Mouse (Mus musculus): ENCODE data around the gene AL607142.1.

The AL607142.1 gene

GRCm38 (mm10) chr4:120058794-120059193, 6.0 kb upstream of the AL607142.1 start:
- H3K36me3 ChIP-seq (ENCODE audit: insufficient read depth, low read length): no peaks in the 10 kb centered on the region
- H3K9me3 ChIP-seq (ENCODE audit: low read length): no peaks in the 10 kb centered on the region
- H3K27me3 ChIP-seq (ENCODE audit: insufficient read depth, low read length): peaks cover 17% of the 10 kb centered on the region
- no peak for TF ChIP-seq POU5F1 (IDR thresholded peaks at IDR 0.05; ENCODE audit: borderline replicate concordance, low read length)
- TF ChIP-seq CTCF (conservative IDR thresholded peaks at IDR 0.05; ENCODE audit: low read length): no peak
- TF ChIP-seq NANOG (IDR thresholded peaks at IDR 0.05; ENCODE audit: borderline replicate concordance, low read length): no peak
- H3K4me3 ChIP-seq (replicated peaks; ENCODE audit: low read length): no peak overlapping the region
- H3K4me1 ChIP-seq (replicated peaks; ENCODE audit: low read depth, low read length): peaks cover 4% of the 10 kb centered on the region; the same call in 1 of the 2 replicates

- no peaks in the 10 kb centered on the region for H3K36me3 ChIP-seq (ENCODE audit: insufficient read depth, low read length)
- peaks cover 17% of the 10 kb centered on the region for H3K27me3 ChIP-seq (ENCODE audit: insufficient read depth, low read length)
- H3K9me3 ChIP-seq (ENCODE audit: low read length): no peaks in the 10 kb centered on the region
- H3K4me1 ChIP-seq (replicated peaks; ENCODE audit: low read depth, low read length): peaks cover 4% of the 10 kb centered on the region; the same call in 1 of the 2 replicates
- TF ChIP-seq POU5F1 (IDR thresholded peaks at IDR 0.05; ENCODE audit: borderline replicate concordance, low read length): no peak
- TF ChIP-seq NANOG (IDR thresholded peaks at IDR 0.05; ENCODE audit: borderline replicate concordance, low read length): no peak
- TF ChIP-seq CTCF (conservative IDR thresholded peaks at IDR 0.05; ENCODE audit: low read length): no peak
- no peak overlapping the region for H3K4me3 ChIP-seq (replicated peaks; ENCODE audit: low read length)
Measured at GRCm38 (mm10) chr4:120061727-120062126, 3.1 kb upstream of the AL607142.1 start.

- H3K27me3 ChIP-seq (ENCODE audit: insufficient read depth, low read length): peaks cover 17% of the 10 kb centered on the region
- no peaks in the 10 kb centered on the region for H3K9me3 ChIP-seq (ENCODE audit: low read length)
- H3K36me3 ChIP-seq (ENCODE audit: insufficient read depth, low read length): no peaks in the 10 kb centered on the region
- H3K4me1 ChIP-seq (replicated peaks; ENCODE audit: low read depth, low read length): peaks cover 4% of the 10 kb centered on the region; the same call in 1 of the 2 replicates
- TF ChIP-seq NANOG (IDR thresholded peaks at IDR 0.05; ENCODE audit: borderline replicate concordance, low read length) (no peak), CTCF (conservative IDR thresholded peaks at IDR 0.05; ENCODE audit: low read length) (no peak), POU5F1 (IDR thresholded peaks at IDR 0.05; ENCODE audit: borderline replicate concordance, low read length) (no peak)
- H3K4me3 ChIP-seq (replicated peaks; ENCODE audit: low read length): no peak overlapping the region
Measured at GRCm38 (mm10) chr4:120062198-120062597, 2.6 kb upstream of the AL607142.1 start.

GRCm38 (mm10) chr4:120062754-120063153, 2.0 kb upstream of the AL607142.1 start:
- no peaks in the 10 kb centered on the region for H3K36me3 ChIP-seq (ENCODE audit: insufficient read depth, low read length)
- H3K4me3 ChIP-seq (replicated peaks; ENCODE audit: low read length): no peak overlapping the region
- peaks cover 17% of the 10 kb centered on the region for H3K27me3 ChIP-seq (ENCODE audit: insufficient read depth, low read length)
- TF ChIP-seq NANOG (IDR thresholded peaks at IDR 0.05; ENCODE audit: borderline replicate concordance, low read length) (no peak), POU5F1 (IDR thresholded peaks at IDR 0.05; ENCODE audit: borderline replicate concordance, low read length) (no peak), CTCF (conservative IDR thresholded peaks at IDR 0.05; ENCODE audit: low read length) (no peak)
- H3K4me1 ChIP-seq (replicated peaks; ENCODE audit: low read depth, low read length): peaks cover 4% of the 10 kb centered on the region; the same call in 1 of the 2 replicates
- no peaks in the 10 kb centered on the region for H3K9me3 ChIP-seq (ENCODE audit: low read length)

- Histone ChIP-seq H3K27me3 (ENCODE audit: insufficient read depth, low read length) (peaks cover 17% of the 10 kb centered on the region), H3K4me3 (replicated peaks; ENCODE audit: low read length) (no peak overlapping the region), H3K9me3 (ENCODE audit: low read length) (no peaks in the 10 kb centered on the region), H3K36me3 (ENCODE audit: insufficient read depth, low read length) (no peaks in the 10 kb centered on the region), H3K4me1 (replicated peaks; ENCODE audit: low read depth, low read length) (peaks cover 4% of the 10 kb centered on the region; the same call in 1 of the 2 replicates)
- TF ChIP-seq NANOG (IDR thresholded peaks at IDR 0.05; ENCODE audit: borderline replicate concordance, low read length) (no peak), CTCF (conservative IDR thresholded peaks at IDR 0.05; ENCODE audit: low read length) (no peak), POU5F1 (IDR thresholded peaks at IDR 0.05; ENCODE audit: borderline replicate concordance, low read length) (no peak)
Measured at GRCm38 (mm10) chr4:120063353-120064124, 1.3 kb upstream of the AL607142.1 start.

GRCm38 (mm10) chr4:120066841-120067591, 2.2 kb downstream of the AL607142.1 start:
- Histone ChIP-seq H3K36me3 (ENCODE audit: insufficient read depth, low read length) (no peaks in the 10 kb centered on the region), H3K27me3 (ENCODE audit: insufficient read depth, low read length) (peaks cover 4% of the 10 kb centered on the region; the same call in 1 of the 2 replicates), H3K4me1 (replicated peaks; ENCODE audit: low read depth, low read length) (0 out of 2 replicates have a peak, but pooled peaks cover 5% of the 10 kb centered on the region), H3K4me3 (replicated peaks; ENCODE audit: low read length) (no peak overlapping the region), H3K9me3 (ENCODE audit: low read length) (no peaks in the 10 kb centered on the region)
- TF ChIP-seq POU5F1 (IDR thresholded peaks at IDR 0.05; ENCODE audit: borderline replicate concordance, low read length) (no peak), NANOG (IDR thresholded peaks at IDR 0.05; ENCODE audit: borderline replicate concordance, low read length) (no peak), CTCF (conservative IDR thresholded peaks at IDR 0.05; ENCODE audit: low read length) (no peak)

- H3K4me1 ChIP-seq (replicated peaks; ENCODE audit: low read depth, low read length): 0 out of 2 replicates have a peak, but pooled peaks cover 8% of the 10 kb centered on the region
- TF ChIP-seq CTCF (conservative IDR thresholded peaks at IDR 0.05; ENCODE audit: low read length): no peak
- no peak for TF ChIP-seq POU5F1 (IDR thresholded peaks at IDR 0.05; ENCODE audit: borderline replicate concordance, low read length)
- no peak for TF ChIP-seq NANOG (IDR thresholded peaks at IDR 0.05; ENCODE audit: borderline replicate concordance, low read length)
- H3K4me3 ChIP-seq (replicated peaks; ENCODE audit: low read length): no peak overlapping the region
- no peaks in the 10 kb centered on the region for H3K9me3 ChIP-seq (ENCODE audit: low read length)
- H3K27me3 ChIP-seq (ENCODE audit: insufficient read depth, low read length): no peaks in the 10 kb centered on the region; the same call in 1 of the 2 replicates
- no peaks in the 10 kb centered on the region for H3K36me3 ChIP-seq (ENCODE audit: insufficient read depth, low read length)
Measured at GRCm38 (mm10) chr4:120067592-120068235, 2.9 kb downstream of the AL607142.1 start.
